Mouse (Mus musculus): ENCODE results near the gene Senp1.

The Senp1 gene

GRCm38 (mm10) chr15:98002991-98003821 is 90.3 kb downstream of the Senp1 start:
- DNase-seq (ENCODE audit: low read depth, low spot score) = peak; percentile 47

DNA sequence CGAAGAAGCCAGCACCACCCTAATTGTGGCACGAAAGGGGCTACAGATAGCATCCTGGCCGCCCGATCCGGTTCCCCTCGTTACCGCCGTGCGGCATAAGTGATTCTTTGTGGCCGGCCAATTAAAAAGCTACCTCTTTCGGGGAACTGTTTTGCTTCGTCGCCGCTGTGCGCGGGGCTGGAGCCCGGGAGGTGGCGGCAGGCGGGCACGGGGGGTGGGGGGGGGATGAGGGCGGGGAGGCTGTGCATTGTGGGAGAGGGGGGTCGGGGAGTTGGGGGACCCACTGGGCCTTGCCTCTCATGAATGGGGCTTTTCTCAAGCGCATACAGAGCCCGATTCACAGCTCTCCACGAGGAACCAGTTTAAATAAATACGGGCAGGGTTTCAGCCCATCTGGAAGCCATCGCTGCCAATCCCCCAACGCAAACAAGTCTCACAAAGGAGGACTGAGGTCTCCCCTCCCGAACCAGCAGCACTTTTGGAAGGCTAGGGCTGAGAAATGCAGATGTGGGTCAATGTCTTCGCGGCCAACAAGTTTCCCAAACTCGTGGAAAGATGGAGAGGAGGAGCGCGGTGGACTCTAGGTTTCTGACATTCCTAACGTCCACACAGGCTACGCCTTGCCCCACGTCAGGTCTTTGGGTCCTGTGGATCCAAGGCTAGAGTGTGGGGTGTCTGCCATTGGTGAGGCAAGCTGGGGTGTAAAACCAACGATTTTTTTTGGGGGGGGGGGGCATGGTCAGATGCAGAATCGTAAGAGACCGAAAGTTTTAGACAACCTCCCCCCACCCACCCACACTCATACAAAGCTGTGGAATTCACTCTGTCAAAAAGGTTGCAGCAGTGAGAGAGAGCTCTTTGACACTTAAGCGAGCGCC is 91.2 kb downstream of the Senp1 start:
- DNase-seq (ENCODE audit: low read depth, low spot score) = no peak

DNA sequence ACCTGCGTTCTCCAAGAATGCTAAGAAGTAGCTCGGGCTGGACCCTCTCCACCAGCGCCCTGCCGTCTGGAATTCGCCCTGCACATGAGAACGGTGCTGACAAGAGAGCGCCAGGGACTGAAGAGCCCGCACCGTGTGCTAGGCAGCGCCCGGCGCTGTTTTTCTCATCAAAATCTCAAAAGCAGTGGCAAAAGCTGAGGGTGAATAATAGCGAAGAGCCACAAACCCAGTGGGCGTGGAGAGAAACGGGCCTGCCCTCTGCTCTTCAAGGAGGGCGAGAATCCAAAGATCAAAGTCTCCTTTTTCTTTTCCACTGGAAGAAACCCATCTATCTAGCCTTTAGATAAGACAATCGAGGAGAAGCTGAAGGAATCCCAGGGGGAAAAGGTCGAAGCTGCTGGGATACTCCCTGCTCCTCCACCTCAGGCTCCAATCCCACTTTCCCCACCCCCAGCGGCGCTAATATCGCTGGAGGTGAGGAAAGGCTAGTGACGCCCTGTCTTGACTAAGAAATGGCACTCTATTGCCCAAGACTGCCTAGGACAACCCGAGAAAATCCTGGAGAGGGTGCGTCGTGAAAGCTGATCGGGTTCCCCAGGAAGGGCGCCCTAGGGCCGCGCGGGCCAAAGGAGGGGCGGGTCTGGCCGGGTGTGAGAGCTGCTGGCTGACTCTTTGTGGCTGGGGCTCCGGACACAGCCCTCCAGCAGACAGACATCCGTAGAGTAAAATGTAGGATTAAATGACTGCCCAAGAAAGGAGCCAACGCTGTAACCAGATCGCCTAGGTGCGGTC is 92.0 kb downstream of the Senp1 start:
- DNase-seq (ENCODE audit: low read depth, low spot score) = peak; percentile 44

- no peak for DNase-seq (ENCODE audit: low read depth, low spot score)
These were observed 93.6 kb downstream of the Senp1 start for GRCm38 (mm10) chr15:97999991-98000390.

GRCm38 (mm10) chr15:97999546-97999945 is 94.0 kb downstream of the Senp1 start:
- DNase-seq (ENCODE audit: low read depth, low spot score) = no peak

- no peak for DNase-seq (ENCODE audit: low read depth, low spot score)
These were observed 96.8 kb downstream of the Senp1 start for GRCm38 (mm10) chr15:97996716-97997256.

DNA sequence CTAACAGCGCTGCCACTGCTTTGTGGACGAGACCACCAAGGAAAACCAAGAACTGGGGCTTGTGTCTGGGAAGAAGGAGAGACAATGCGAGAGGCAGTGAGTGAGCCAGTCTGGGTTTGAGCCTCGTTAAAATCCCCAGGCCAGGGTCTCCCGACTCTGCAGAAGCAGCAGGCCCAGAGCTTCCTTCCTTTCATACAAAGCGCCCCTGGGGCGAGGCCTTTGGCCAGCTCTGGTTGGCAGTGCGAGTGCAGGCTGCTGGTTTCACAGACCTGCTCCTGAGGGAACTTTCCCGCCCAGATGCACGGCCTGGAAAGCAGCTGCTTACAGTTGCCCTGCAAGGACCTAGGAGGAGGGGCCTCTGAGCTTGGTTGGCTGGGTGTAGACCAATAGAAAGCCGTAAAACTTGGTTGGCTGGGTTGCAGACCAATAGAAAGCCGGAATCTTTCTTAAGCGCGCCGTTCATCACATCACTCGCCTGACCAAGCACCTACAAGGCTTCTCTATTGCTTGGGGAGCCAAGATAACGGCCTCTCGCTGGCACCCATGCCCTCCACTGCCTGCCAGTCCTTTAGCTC is 100.7 kb downstream of the Senp1 start:
- DNase-seq (ENCODE audit: low read depth, low spot score) = peak; percentile 97

DNA sequence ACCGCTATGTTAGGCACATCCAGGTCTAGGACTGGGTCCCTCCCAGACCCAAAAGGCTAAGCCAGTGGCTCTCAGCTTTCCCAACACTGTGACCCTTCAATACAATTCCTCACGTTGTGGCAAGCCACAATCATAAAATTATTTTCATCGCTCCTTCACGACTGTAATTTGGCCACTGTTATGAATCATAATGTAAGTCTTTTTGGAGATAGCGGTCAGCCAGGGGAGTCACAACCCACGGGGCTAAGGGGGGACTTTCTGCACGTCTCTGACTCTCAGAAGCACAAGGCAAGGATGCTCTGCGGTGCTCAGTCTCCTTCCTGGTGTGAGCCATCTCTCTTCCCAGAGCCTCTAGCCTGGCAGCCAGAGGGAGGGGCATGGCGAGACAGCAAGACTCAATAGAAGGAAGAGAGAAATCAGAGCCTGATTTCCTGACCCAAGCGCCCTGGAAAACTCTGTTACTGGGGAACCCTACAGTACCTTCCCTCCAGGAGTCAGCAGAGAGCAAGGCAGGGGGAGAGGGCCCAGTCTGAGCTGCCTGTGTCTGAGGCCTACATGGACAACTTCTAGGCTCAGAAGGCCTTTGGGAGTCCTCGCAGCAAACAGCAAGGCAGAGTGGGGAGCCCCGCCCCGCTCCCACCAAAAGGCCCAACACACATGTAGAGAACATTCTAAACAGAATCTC is 101.4 kb downstream of the Senp1 start:
- peak; percentile 59 for DNase-seq (ENCODE audit: low read depth, low spot score)

- no peak for DNase-seq (ENCODE audit: low read depth, low spot score)
These were observed 102.2 kb downstream of the Senp1 start for GRCm38 (mm10) chr15:97991285-97991895.

- no peak for DNase-seq (ENCODE audit: low read depth, low spot score)
These were observed 102.8 kb downstream of the Senp1 start for GRCm38 (mm10) chr15:97990721-97991120.

DNA sequence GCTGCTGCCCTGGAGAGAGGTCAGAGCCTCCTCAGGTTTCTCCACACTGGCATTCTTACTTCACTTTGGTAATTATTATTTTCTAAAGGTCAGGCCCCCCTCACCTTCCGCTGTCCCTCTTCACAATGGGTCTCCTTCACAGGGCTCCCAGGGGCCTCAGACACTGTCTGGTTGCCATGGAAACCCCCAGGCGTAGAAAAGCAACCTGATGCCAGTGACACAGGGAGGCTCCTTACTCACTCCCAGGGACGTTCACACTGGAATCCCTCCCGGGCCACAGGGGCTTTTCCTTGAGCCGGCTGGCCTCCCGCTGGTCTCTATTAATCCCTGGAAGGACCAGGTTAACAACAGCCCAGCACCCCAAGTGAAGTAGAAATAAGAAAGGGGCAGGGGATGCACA is 103.4 kb downstream of the Senp1 start:
- DNase-seq (ENCODE audit: low read depth, low spot score) = peak; percentile 91

DNA sequence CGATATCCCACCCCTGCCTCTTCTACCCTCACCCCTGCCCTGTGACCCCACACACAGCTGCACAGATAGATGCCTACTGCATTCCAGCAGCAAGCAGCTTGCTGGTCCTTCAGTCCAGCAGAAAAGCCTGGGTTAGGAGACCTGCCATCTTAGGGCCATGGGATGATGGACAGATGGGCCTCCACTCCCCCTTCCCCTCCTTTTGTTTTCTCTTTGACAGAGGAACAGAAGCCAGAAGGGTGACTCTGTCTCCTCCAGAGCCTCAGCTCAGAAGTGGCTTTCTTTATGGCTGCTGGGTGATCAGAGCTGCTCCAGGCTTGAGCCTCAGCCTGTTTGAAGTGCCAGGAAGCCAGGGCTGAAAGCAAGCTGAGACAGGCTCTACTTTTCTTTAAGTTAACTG is 104.0 kb downstream of the Senp1 start:
- DNase-seq (ENCODE audit: low read depth, low spot score) = no peak
